Comparison of ENCODE assay signal across 8 mouse cellular contexts in the genomic region with DNA sequence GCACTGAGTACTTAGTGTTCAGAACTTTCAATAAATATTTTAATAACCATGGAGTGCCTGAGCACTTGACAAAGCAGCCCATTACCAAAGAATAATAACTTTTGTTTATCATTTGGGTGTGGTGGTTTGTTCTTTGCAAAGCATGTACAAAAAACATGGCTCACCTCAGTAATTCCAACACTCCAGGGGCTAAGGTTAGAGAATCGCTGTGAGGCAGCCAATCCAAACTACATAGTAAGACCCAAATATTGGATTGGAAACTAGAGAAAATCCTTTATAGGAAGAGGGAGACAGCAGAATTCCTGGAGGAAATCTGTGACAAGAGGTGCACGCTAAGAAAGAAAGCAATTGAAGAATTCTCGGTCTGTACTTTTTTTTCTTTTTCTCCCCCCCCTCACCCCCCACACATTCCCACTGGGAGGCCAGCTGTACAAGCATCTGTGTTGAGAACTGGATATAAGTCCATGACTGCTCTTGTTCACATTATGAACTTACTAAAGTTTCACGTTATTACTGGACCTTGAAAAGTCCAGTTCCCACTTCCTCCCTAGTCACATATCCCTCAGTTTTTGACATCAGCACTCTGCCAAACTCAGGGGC. TPM values are rescaled to one million over a fixed set of nuclear protein-coding genes. Genes with fewer than 3 reads are reported as not detected.
A peak's percentile ranks its signal among the peaks of the same experiment; 100 is the strongest.
DNase-seq lines count a peak whose midpoint lies in the region; ATAC-seq and TF ChIP-seq lines count a peak whose summit lies in the region.

No protein-coding gene starts in this region.

- no peak for ATAC-seq in forebrain, embryonic 16.5 days

- no peak for TF ChIP-seq CTCF in heart, adult 2 months (IDR thresholded peaks at IDR 0.05)
- no peak for TF ChIP-seq CTCF in CH12.LX (conservative IDR thresholded peaks at IDR 0.05 in 1 of 2, IDR thresholded peaks at IDR 0.05 in 1 of 2; ENCODE audit: low read depth in 2 of 2, low read length in 2 of 2)

- no peaks in the 10 kb centered on the region for H3K79me2 ChIP-seq in heart, adult 2 months (replicated peaks; ENCODE audit: control insufficient read depth, insufficient read depth, low read length)
- peaks cover 15% of the 10 kb centered on the region for H3K79me2 ChIP-seq in CH12.LX (replicated peaks; ENCODE audit: control insufficient read depth, extremely low read depth, insufficient read depth, poor library complexity, severe bottlenecking)
- peaks cover 31% of the 10 kb centered on the region for H3K79me2 ChIP-seq in macrophage (ENCODE audit: inconsistent target)

- peak overlapping the region; percentile 82 for H3K9ac ChIP-seq in heart, adult 2 months (ENCODE audit: low read depth, low read length)
- peak overlapping the region; percentile 99 for H3K9ac ChIP-seq in CH12.LX (ENCODE audit: insufficient read depth, low read depth)
- peak overlapping the region; percentile 89 for H3K9ac ChIP-seq in forebrain, embryonic 16.5 days (replicated peaks; ENCODE audit: low read depth, low read length)

- peak overlapping the region; percentile 90 for H3K4me3 ChIP-seq in heart, adult 2 months
- H3K4me3 ChIP-seq in CH12.LX (replicated peaks in 1 of 3; ENCODE audit: low read depth in 2 of 3, low read length in 2 of 3, poor library complexity in 1 of 3): peak overlapping the region; percentile 61 to 89 (median 79)
- H3K4me3 ChIP-seq in forebrain, embryonic 16.5 days (replicated peaks; ENCODE audit: low read length): peak overlapping the region; percentile 77
- H3K4me3 ChIP-seq in macrophage (ENCODE audit: inconsistent target): peak overlapping the region; percentile 57

- intact Hi-C loops in heart, adult 2 months (cut with DNase I): loop anchor here (1.0 to 5.0 kb wide), 4 partner anchors 12 to 74 kb away; partner anchors contain the start of genes Cdc42se1, Mindy1, Prune1 and Tnfaip8l2

- WGBS in heart, adult 2 months: 9% methylated on average over 4 of the region's 4 CpGs
- 16% methylated on average over 4 of the region's 4 CpGs for WGBS in forebrain, embryonic 16.5 days
- WGBS in macrophage (ENCODE audit: missing documents): 19% methylated on average over 4 of the region's 4 CpGs

- TF ChIP-seq RAD21 in CH12.LX (IDR thresholded peaks at IDR 0.05; ENCODE audit: low read depth, low read length): no peak

- dilution Hi-C loops in CH12.LX (cut with MboI; ENCODE audit: extremely low pct_ligation_motif_present, extremely low pct_unique_long_range_greater_than_20kb, low sequenced_read_pairs): no loop called here

- in situ Hi-C loops in CH12.LX (cut with MboI; ENCODE audit: low pct_ligation_motif_present, low pct_unique_long_range_greater_than_20kb, low sequenced_read_pairs): loop anchor here (10.0 kb wide), 1 partner anchor 72 kb away; the partner anchor contains the start of gene Tnfaip8l2

- no peak for DNase-seq in heart, adult 2 months
- no peak for DNase-seq in heart, postnatal 4 days
- no peak for DNase-seq in CH12.LX (ENCODE audit: extremely low read depth)
- no peak for DNase-seq in right cerebral cortex, postnatal 36 days (ENCODE audit: low spot score in 2 of 2)
- no peak for DNase-seq in gastrocnemius, postnatal 10 days
- DNase-seq in retina, embryonic 14.5 days (ENCODE audit: low spot score): no peak

- H3K9me3 ChIP-seq in CH12.LX (replicated peaks; ENCODE audit: low read length): no peaks in the 10 kb centered on the region
- no peaks in the 10 kb centered on the region for H3K9me3 ChIP-seq in forebrain, embryonic 16.5 days (ENCODE audit: control insufficient read depth, low read length)

- H3K27me3 ChIP-seq in heart, adult 2 months (ENCODE audit: control insufficient read depth, insufficient read depth, low read length): no peaks in the 10 kb centered on the region
- no peaks in the 10 kb centered on the region for H3K27me3 ChIP-seq in CH12.LX (replicated peaks)
- H3K27me3 ChIP-seq in forebrain, embryonic 16.5 days (replicated peaks; ENCODE audit: control insufficient read depth, insufficient read depth, low read length): no peaks in the 10 kb centered on the region

- no peak for TF ChIP-seq EP300 in heart, adult 2 months (IDR thresholded peaks at IDR 0.05; ENCODE audit: insufficient read depth, low read depth, low read length)
- TF ChIP-seq EP300 in CH12.LX (IDR thresholded peaks at IDR 0.05; ENCODE audit: low read length): peak; percentile 39; the same call in 1 of the 2 replicates

- TF ChIP-seq POLR2A in heart, adult 2 months (IDR thresholded peaks at IDR 0.05; ENCODE audit: insufficient read depth, low read depth, low read length): no peak
- TF ChIP-seq POLR2A in CH12.LX (IDR thresholded peaks at IDR 0.05; ENCODE audit: low read depth, low read length): no peak

- H3K4me1 ChIP-seq in heart, adult 2 months (ENCODE audit: control insufficient read depth, insufficient read depth, low read length): no peaks in the 10 kb centered on the region
- H3K4me1 ChIP-seq in CH12.LX (ENCODE audit: control insufficient read depth in 1 of 2, insufficient read depth in 2 of 2): peaks cover 0 to 24% of the 10 kb centered on the region in 2 experiments; a peak in 1 of 4 replicates
- peaks cover 14% of the 10 kb centered on the region for H3K4me1 ChIP-seq in forebrain, embryonic 16.5 days (replicated peaks; ENCODE audit: control insufficient read depth, insufficient read depth, low read length)

- H3K36me3 ChIP-seq in heart, adult 2 months (ENCODE audit: control insufficient read depth, insufficient read depth, low read length): peaks cover 2% of the 10 kb centered on the region
- peaks cover 28 to 60% of the 10 kb centered on the region in 2 experiments for H3K36me3 ChIP-seq in CH12.LX (replicated peaks in 1 of 2; ENCODE audit: control insufficient read depth in 1 of 2, insufficient read depth in 1 of 2, low read length in 1 of 2)
- peaks cover 17% of the 10 kb centered on the region for H3K36me3 ChIP-seq in forebrain, embryonic 16.5 days (ENCODE audit: control insufficient read depth, insufficient read depth)
- H3K36me3 ChIP-seq in macrophage (ENCODE audit: inconsistent target): 0 out of 2 replicates have a peak, but pooled peaks cover 4% of the 10 kb centered on the region

- H3K4me2 ChIP-seq in CH12.LX (ENCODE audit: insufficient read depth, low read depth, poor library complexity, severe bottlenecking): peak overlapping the region; percentile 76
- peak overlapping the region; percentile 67 for H3K4me2 ChIP-seq in forebrain, embryonic 16.5 days (ENCODE audit: low read length)

- peak overlapping the region; percentile 99 for H3K27ac ChIP-seq in heart, adult 2 months
- H3K27ac ChIP-seq in CH12.LX (ENCODE audit: insufficient read depth, low read depth) (peak overlapping the region; percentile 94; the same call in 1 of the 2 replicates), macrophage (peak overlapping the region; percentile 93)
- H3K27ac ChIP-seq in forebrain, embryonic 16.5 days (ENCODE audit: low read length): peak overlapping the region; percentile 97

RNA-seq across cellular contexts. Expression of gene Gabpb2, which starts 1.0 kb away (rescaled TPM):
- total RNA-seq in heart, adult 2 months (2021): 10 to 100 TPM; 13.5 to 14.1 TPM
- polyA plus RNA-seq in heart, adult 2 months (2012; rRNA removed): 8.6 and 15.8 TPM in 2 replicates
- total RNA-seq in heart, postnatal 4 days (2021): 10 to 100 TPM; 16.1 to 16.2 TPM
- total RNA-seq in CH12.LX (2012; rRNA removed): 14.7 and 18.2 TPM in 2 replicates
- total RNA-seq in CH12.LX (2014; rRNA removed): 15.4 and 16.6 TPM in 2 replicates
- 20.6 and 21.1 TPM in 2 replicates for polyA plus RNA-seq in CH12.LX (2012; ENCODE audit: insufficient read length, low read depth)
- 4.2 and 5.6 TPM in 2 replicates for polyA plus RNA-seq in forebrain, embryonic 16.5 days (2015; fragmentation: Nextera tagmentation; extraction: Ambion mirVana)
- 100 to 1,000 TPM in 15 of 26 experiments, 10 to 100 TPM in 11; 27.5 to 141 (median 108) TPM for total RNA-seq in macrophage (2018; cell fraction: chromatin; rRNA removed)
- 10 to 100 TPM in 24 of 26 experiments, 1 to 10 TPM in 2; 7.5 to 22.3 (median 14.9) TPM for total RNA-seq in macrophage (2018; cell fraction: cytosol; rRNA removed)
- total RNA-seq in macrophage (2018; cell fraction: nucleus; rRNA removed): 100 to 1,000 TPM in 1 of 26 experiments, 10 to 100 TPM in 25; 21.7 to 104 (median 60.1) TPM
- 13.5 to 15.9 TPM (median 13.5 TPM) in 3 replicates for polyA plus RNA-seq in macrophage (2018)
- total RNA-seq in gastrocnemius, postnatal 10 days (2021): 10 to 100 TPM in 1 of 2 experiments, 1 to 10 TPM in 1; 9.4 to 12.4 TPM

RNA-seq across cellular contexts. Expression of gene Cdc42se1, which starts 11.8 kb away (rescaled TPM):
- 10 to 100 TPM; 16.8 to 18.9 TPM for total RNA-seq in heart, adult 2 months (2021)
- 19.0 and 24.2 TPM in 2 replicates for polyA plus RNA-seq in heart, adult 2 months (2012; rRNA removed)
- 10 to 100 TPM; 45.2 to 45.9 TPM for total RNA-seq in heart, postnatal 4 days (2021)
- total RNA-seq in CH12.LX (2012; rRNA removed): 55.3 and 82.3 TPM in 2 replicates
- 66.3 and 71.1 TPM in 2 replicates for total RNA-seq in CH12.LX (2014; rRNA removed)
- 123 and 128 TPM in 2 replicates for polyA plus RNA-seq in CH12.LX (2012; ENCODE audit: insufficient read length, low read depth)
- polyA plus RNA-seq in forebrain, embryonic 16.5 days (2015; fragmentation: Nextera tagmentation; extraction: Ambion mirVana): 72.9 and 79.3 TPM in 2 replicates
- total RNA-seq in macrophage (2018; cell fraction: chromatin; rRNA removed): 10 to 100 TPM; 14.6 to 85.1 (median 49.2) TPM
- total RNA-seq in macrophage (2018; cell fraction: cytosol; rRNA removed): 100 to 1,000 TPM in 15 of 26 experiments, 10 to 100 TPM in 11; 76.8 to 116 (median 101) TPM
- 100 to 1,000 TPM in 4 of 26 experiments, 10 to 100 TPM in 22; 26.6 to 118 (median 72.6) TPM for total RNA-seq in macrophage (2018; cell fraction: nucleus; rRNA removed)
- polyA plus RNA-seq in macrophage (2018): 76.1 to 100 TPM (median 91.6 TPM) in 3 replicates
- 10 to 100 TPM; 26.2 to 35.0 TPM for total RNA-seq in gastrocnemius, postnatal 10 days (2021)

RNA-seq across cellular contexts. Expression of gene Mllt11, which starts 15.2 kb away (rescaled TPM):
- 1 to 10 TPM; 5.6 to 6.9 TPM for total RNA-seq in heart, adult 2 months (2021)
- 13.7 and 23.9 TPM in 2 replicates for polyA plus RNA-seq in heart, adult 2 months (2012; rRNA removed)
- 1 to 10 TPM; 7.4 to 8.1 TPM for total RNA-seq in heart, postnatal 4 days (2021)
- 10.0 and 11.5 TPM in 2 replicates for total RNA-seq in CH12.LX (2012; rRNA removed)
- 9.5 and 10.0 TPM in 2 replicates for total RNA-seq in CH12.LX (2014; rRNA removed)
- polyA plus RNA-seq in CH12.LX (2012; ENCODE audit: insufficient read length, low read depth): 23.9 and 24.2 TPM in 2 replicates
- polyA plus RNA-seq in forebrain, embryonic 16.5 days (2015; fragmentation: Nextera tagmentation; extraction: Ambion mirVana): 263 and 264 TPM in 2 replicates
- total RNA-seq in macrophage (2018; cell fraction: chromatin; rRNA removed): 10 to 100 TPM; 16.1 to 58.5 (median 30.0) TPM
- 10 to 100 TPM in 25 of 26 experiments, 1 to 10 TPM in 1; 7.3 to 33.5 (median 22.3) TPM for total RNA-seq in macrophage (2018; cell fraction: cytosol; rRNA removed)
- 10 to 100 TPM; 16.9 to 85.9 (median 41.8) TPM for total RNA-seq in macrophage (2018; cell fraction: nucleus; rRNA removed)
- polyA plus RNA-seq in macrophage (2018): 13.2 to 18.6 TPM (median 17.4 TPM) in 3 replicates
- 10 to 100 TPM; 39.8 to 44.8 TPM for total RNA-seq in gastrocnemius, postnatal 10 days (2021)

RNA-seq across cellular contexts. Expression of gene Gm128, which starts 24.6 kb away (rescaled TPM):
- not detected for total RNA-seq in heart, adult 2 months (2021)
- 0.16 and 0.26 TPM in 2 replicates for polyA plus RNA-seq in heart, adult 2 months (2012; rRNA removed)
- under 1 TPM in 1 of 2 experiments, not detected in 1; 0.14 TPM for total RNA-seq in heart, postnatal 4 days (2021)
- total RNA-seq in CH12.LX (2012; rRNA removed) (not detected in 2 replicates), CH12.LX (2014; rRNA removed) (not detected in 2 replicates)
- polyA plus RNA-seq in CH12.LX (2012; ENCODE audit: insufficient read length, low read depth) (not detected in 2 replicates), macrophage (2018) (0.16 to 0.29 TPM in 2 of 3 replicates, not detected in the other)
- polyA plus RNA-seq in forebrain, embryonic 16.5 days (2015; fragmentation: Nextera tagmentation; extraction: Ambion mirVana): 0.27 TPM in 1 of 2 replicates, not detected in the other
- 1 to 10 TPM in 1 of 26 experiments, under 1 TPM in 9, not detected in 16; 0.36 to 2.3 (median 0.60) TPM for total RNA-seq in macrophage (2018; cell fraction: chromatin; rRNA removed)
- total RNA-seq in macrophage (2018; cell fraction: cytosol; rRNA removed): under 1 TPM in 13 of 26 experiments, not detected in 13; 0.04 to 0.36 (median 0.10) TPM
- 1 to 10 TPM in 2 of 26 experiments, under 1 TPM in 4, not detected in 20; 0.26 to 1.7 (median 0.65) TPM for total RNA-seq in macrophage (2018; cell fraction: nucleus; rRNA removed)
- under 1 TPM in 1 of 2 experiments, not detected in 1; 0.20 TPM for total RNA-seq in gastrocnemius, postnatal 10 days (2021)

RNA-seq across cellular contexts. Expression of gene Bnipl, which starts 34.2 kb away (rescaled TPM):
- not detected for total RNA-seq in heart, adult 2 months (2021)
- polyA plus RNA-seq in heart, adult 2 months (2012; rRNA removed): 0.12 and 0.25 TPM in 2 replicates
- not detected for total RNA-seq in heart, postnatal 4 days (2021)
- total RNA-seq in CH12.LX (2012; rRNA removed) (0.17 TPM in 1 of 2 replicates, not detected in the other), CH12.LX (2014; rRNA removed) (not detected in 2 replicates)
- polyA plus RNA-seq in CH12.LX (2012; ENCODE audit: insufficient read length, low read depth) (0.30 and 0.33 TPM in 2 replicates), macrophage (2018) (not detected in 3 replicates)
- 0.23 TPM in 1 of 2 replicates, not detected in the other for polyA plus RNA-seq in forebrain, embryonic 16.5 days (2015; fragmentation: Nextera tagmentation; extraction: Ambion mirVana)
- 1 to 10 TPM in 9 of 26 experiments, under 1 TPM in 5, not detected in 12; 0.39 to 4.7 (median 1.5) TPM for total RNA-seq in macrophage (2018; cell fraction: chromatin; rRNA removed)
- total RNA-seq in macrophage (2018; cell fraction: cytosol; rRNA removed): under 1 TPM in 1 of 26 experiments, not detected in 25; 0.30 TPM
- 1 to 10 TPM in 3 of 26 experiments, under 1 TPM in 5, not detected in 18; 0.34 to 2.4 (median 0.96) TPM for total RNA-seq in macrophage (2018; cell fraction: nucleus; rRNA removed)
- total RNA-seq in gastrocnemius, postnatal 10 days (2021): not detected
